Mouse (Mus musculus): ENCODE data around the gene Pex11g.

GRCm38 (mm10) chr8:3412816-3413215 lies 54.7 kb downstream of the Pex11g start:
- TF ChIP-seq CTCF (IDR thresholded peaks at IDR 0.05; ENCODE audit: insufficient read depth, low read depth, low read length) (no peak), POLR2A (IDR thresholded peaks at IDR 0.05; ENCODE audit: insufficient read depth, low read depth, low read length) (no peak)
